Mouse (Mus musculus): ENCODE data around the gene Snx27. TPM values are rescaled to one million over a fixed set of nuclear protein-coding genes. Genes with fewer than 3 reads are reported as not detected.

The Snx27 gene
- 17.0 and 19.4 TPM in 2 replicates for polyA plus RNA-seq (2015; fragmentation: Nextera tagmentation; extraction: Ambion mirVana)

DNA sequence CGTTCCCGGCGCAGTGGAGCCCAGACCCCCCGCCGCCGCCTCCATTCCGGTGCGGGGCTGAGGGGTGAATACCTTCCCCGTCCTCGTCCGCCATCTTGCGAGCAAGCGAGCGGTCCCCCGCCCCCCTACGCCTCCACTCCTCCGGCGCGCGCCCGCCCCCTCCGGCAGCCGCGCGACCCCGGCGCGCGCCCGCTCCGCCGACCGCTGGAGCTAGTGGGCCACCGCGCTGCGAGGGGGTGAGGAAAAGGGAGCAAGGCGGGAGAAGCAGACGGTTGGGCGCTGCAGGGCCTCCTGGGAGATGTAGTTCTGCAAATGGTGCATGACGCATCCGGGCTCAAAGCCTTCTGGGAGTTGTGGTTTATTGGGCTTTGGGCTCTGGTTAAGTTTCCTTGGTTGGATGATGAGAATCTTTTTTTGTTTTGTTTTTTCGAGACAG, at the start of gene Snx27:
Gene Snx27 (minus strand): TSS at position 261 of the 436 bp plus-strand sequence.

DNA sequence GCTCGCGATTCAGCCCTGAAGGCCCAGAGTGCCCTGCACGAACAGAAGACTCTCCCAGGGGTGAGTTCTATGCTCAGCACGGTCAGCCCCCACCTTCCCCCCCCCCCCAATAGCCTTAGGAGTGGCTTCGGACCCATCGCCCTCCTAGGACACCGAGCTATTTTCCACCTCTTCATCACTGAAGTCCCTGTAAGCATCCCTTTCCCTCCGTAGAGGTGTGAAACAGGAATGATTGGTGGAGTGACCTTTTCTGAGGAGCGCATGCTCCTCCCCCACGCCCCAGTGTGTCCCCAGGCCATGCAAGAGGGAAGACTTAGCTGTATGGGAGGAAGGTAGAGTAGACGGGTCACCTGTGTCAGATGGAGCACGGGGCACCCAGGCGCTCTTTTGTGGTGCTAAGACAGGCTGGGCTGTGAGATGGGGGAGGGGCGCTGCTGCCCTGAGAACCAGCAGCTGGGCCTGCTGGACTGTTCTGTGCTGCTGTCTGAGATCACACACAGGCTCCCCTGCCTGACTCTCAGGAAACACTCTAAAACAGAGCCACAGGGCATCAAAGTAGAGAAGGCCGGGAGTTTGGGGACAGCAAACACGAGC, 102.1 kb downstream of the Snx27 start, which contains the start of gene Riiad1:
Gene Riiad1 (minus strand): TSS at position 51 of the 594 bp plus-strand sequence.

DNA sequence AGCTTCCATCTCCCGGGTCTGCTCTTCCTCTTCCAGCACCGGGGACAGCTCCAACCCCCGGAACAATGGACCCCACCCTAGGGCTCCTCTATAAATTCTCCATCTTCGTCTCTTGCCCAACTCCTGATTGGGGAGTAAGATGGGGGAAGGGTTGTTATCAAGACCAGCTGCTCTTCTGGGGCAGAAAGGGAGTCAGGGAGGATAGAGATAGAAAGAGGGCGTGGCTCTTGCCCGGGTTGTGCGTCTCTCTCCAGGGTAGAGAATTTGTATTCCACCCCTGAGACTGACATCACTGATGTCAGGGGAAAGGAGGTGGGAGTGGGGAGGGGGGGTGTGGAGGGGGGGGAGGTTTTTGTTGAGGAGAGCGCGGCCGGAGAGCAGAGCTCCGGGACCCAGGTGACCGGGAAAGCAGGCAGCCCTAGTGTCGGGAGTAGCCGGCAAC, 104.5 kb downstream of the Snx27 start, which contains the start of gene Celf3:
Gene Celf3 (plus strand): TSS at position 315 of the 442 bp plus-strand sequence.

Other genes starting within 250 kb of the Snx27 start
- gene Them5, start 240.6 kb downstream of the Snx27 start, polyA plus RNA-seq (2015; fragmentation: Nextera tagmentation; extraction: Ambion mirVana) = not detected in 2 replicates
- 0.08 and 0.52 TPM in 2 replicates for gene C2cd4d, start 220.3 kb downstream of the Snx27 start, polyA plus RNA-seq (2015; fragmentation: Nextera tagmentation; extraction: Ambion mirVana)
- gene Rorc, start 209.9 kb downstream of the Snx27 start, polyA plus RNA-seq (2015; fragmentation: Nextera tagmentation; extraction: Ambion mirVana) = 0.61 and 0.90 TPM in 2 replicates
- 0.37 and 0.92 TPM in 2 replicates for gene Lingo4, start 184.2 kb downstream of the Snx27 start, polyA plus RNA-seq (2015; fragmentation: Nextera tagmentation; extraction: Ambion mirVana)
- 3.7 and 4.8 TPM in 2 replicates for gene Tdrkh, start 169.4 kb downstream of the Snx27 start, polyA plus RNA-seq (2015; fragmentation: Nextera tagmentation; extraction: Ambion mirVana)
- 42.2 and 42.7 TPM in 2 replicates for gene Mrpl9, start 139.4 kb downstream of the Snx27 start, polyA plus RNA-seq (2015; fragmentation: Nextera tagmentation; extraction: Ambion mirVana)
- gene Oaz3, start 138.8 kb downstream of the Snx27 start, polyA plus RNA-seq (2015; fragmentation: Nextera tagmentation; extraction: Ambion mirVana) = 0.31 and 0.35 TPM in 2 replicates
- 0.98 and 1.0 TPM in 2 replicates for gene Celf3, start 104.4 kb downstream of the Snx27 start, polyA plus RNA-seq (2015; fragmentation: Nextera tagmentation; extraction: Ambion mirVana)
- gene Riiad1, start 102.4 kb downstream of the Snx27 start, polyA plus RNA-seq (2015; fragmentation: Nextera tagmentation; extraction: Ambion mirVana) = 0.40 and 1.5 TPM in 2 replicates
- not detected in 2 replicates for gene Gm10972, start 60.4 kb upstream of the Snx27 start, polyA plus RNA-seq (2015; fragmentation: Nextera tagmentation; extraction: Ambion mirVana)
- gene Tuft1, start 76.2 kb upstream of the Snx27 start, polyA plus RNA-seq (2015; fragmentation: Nextera tagmentation; extraction: Ambion mirVana) = 2.7 and 3.2 TPM in 2 replicates
- 1.6 and 1.8 TPM in 2 replicates for gene Selenbp2, start 110.8 kb upstream of the Snx27 start, polyA plus RNA-seq (2015; fragmentation: Nextera tagmentation; extraction: Ambion mirVana)
- 1.9 and 2.2 TPM in 2 replicates for gene Cgn, start 203.8 kb upstream of the Snx27 start, polyA plus RNA-seq (2015; fragmentation: Nextera tagmentation; extraction: Ambion mirVana)

Measured in spleen, postnatal 0 days (tissue).